Mouse (Mus musculus): ENCODE results near the gene Gabrg2.

The Gabrg2 gene

GRCm38 (mm10) chr11:42000190-42001098 lies at the start of gene Gabrg2:
Gene Gabrg2, minus strand, starts transcription at chr11:42000857.
- DNase-seq (ENCODE audit: low read depth), result no peak

- DNase-seq (ENCODE audit: low read depth), result no peak
These were observed 47.5 kb upstream of the Gabrg2 start for GRCm38 (mm10) chr11:42048201-42048600.

- DNase-seq (ENCODE audit: low read depth), result no peak
These were observed 1.2 kb downstream of the Gabrg2 start for GRCm38 (mm10) chr11:41999468-41999881.

GRCm38 (mm10) chr11:41980152-41980551 lies 20.5 kb downstream of the Gabrg2 start:
- no peak for DNase-seq (ENCODE audit: low read depth)

- no peak for DNase-seq (ENCODE audit: low read depth)
These were observed 32.1 kb downstream of the Gabrg2 start for GRCm38 (mm10) chr11:41968595-41968994.

GRCm38 (mm10) chr11:41962706-41963105 lies 38.0 kb downstream of the Gabrg2 start:
- no peak for DNase-seq (ENCODE audit: low read depth)

- no peak for DNase-seq (ENCODE audit: low read depth)
These were observed 47.1 kb downstream of the Gabrg2 start for GRCm38 (mm10) chr11:41953550-41953949.

GRCm38 (mm10) chr11:41951898-41952297 lies 48.8 kb downstream of the Gabrg2 start:
- no peak for DNase-seq (ENCODE audit: low read depth)

- DNase-seq (ENCODE audit: low read depth), result no peak
These were observed 55.2 kb downstream of the Gabrg2 start for GRCm38 (mm10) chr11:41945471-41945870.

- no peak for DNase-seq (ENCODE audit: low read depth)
These were observed 62.7 kb downstream of the Gabrg2 start for GRCm38 (mm10) chr11:41937979-41938378.

GRCm38 (mm10) chr11:41918864-41919263 lies 81.8 kb downstream of the Gabrg2 start:
- DNase-seq (ENCODE audit: low read depth), result no peak

- no peak for DNase-seq (ENCODE audit: low read depth)
These were observed 86.6 kb downstream of the Gabrg2 start for GRCm38 (mm10) chr11:41914066-41914465.

- DNase-seq (ENCODE audit: low read depth), result no peak
These were observed 97.0 kb downstream of the Gabrg2 start for GRCm38 (mm10) chr11:41903661-41904060.

Data from fibroblast of lung, adult 2 months (primary cell).